Mouse (Mus musculus) cerebellum, postnatal 14 days (tissue): ENCODE results near the gene Mrgpra1.
"Not testable (repeated sequence)": the region's sequence is repeated elsewhere in the genome, so short reads cannot be mapped to it uniquely, and the experiment has no call there.

Source experiments
- DNase-seq, 2 experiments: peaks; one replicate each; pipeline ENCODE4 v3.0.0; 2021; ENCODE audit warnings: mixed read lengths in 2 of 2

Mrgpra1 gene

GRCm38 (mm10) chr7:47354140-47354539 lies at the start of gene Mrgpra1:
Gene Mrgpra1, minus strand, starts transcription at chr7:47354240.
- no peak for DNase-seq

DNA sequence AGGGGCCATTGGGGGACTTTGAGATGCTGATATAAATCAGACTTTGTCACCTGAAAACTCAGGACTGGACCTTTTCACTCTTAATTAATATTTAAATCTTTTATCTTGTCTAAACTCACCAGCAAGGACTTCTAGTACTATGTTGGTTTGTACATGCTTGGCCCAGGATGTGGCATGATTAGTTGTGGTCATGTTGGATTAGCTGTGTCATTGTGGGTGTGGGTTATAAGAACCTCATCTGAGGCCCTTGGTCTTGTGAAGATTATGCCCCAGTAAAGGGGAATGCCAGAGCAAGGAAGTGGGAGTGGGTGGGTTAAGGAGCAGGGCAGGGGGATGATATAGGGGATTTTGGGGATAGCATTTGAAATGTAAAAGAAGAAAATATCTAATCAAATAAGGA lies 47.1 kb upstream of the Mrgpra1 start:
- no peak for DNase-seq

GRCm38 (mm10) chr7:47348421-47348820 lies 5.6 kb downstream of the Mrgpra1 start:
- no peak for DNase-seq

- DNase-seq: no peak
These were observed 8.0 kb downstream of the Mrgpra1 start for GRCm38 (mm10) chr7:47345905-47346478.

DNA sequence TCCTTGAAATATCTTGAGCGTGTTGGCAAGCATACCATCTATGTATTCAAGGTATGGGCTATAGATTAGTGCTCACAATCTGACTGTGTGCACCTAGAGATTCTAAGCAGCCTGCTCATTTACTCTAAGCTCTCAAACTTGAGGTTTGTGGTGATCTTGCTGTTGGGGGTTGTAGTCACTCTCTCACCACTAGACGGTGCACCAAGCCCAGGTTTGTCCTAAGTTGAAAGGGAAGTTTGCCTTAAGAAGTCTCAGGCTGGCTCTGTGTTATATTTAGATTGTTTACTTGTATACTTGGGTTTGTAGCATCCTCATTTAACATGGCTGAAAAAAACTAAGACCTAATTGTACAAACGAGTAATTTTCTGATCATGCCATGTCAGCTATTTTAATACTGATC lies 12.2 kb downstream of the Mrgpra1 start:
- not testable (repeated sequence) for DNase-seq

DNA sequence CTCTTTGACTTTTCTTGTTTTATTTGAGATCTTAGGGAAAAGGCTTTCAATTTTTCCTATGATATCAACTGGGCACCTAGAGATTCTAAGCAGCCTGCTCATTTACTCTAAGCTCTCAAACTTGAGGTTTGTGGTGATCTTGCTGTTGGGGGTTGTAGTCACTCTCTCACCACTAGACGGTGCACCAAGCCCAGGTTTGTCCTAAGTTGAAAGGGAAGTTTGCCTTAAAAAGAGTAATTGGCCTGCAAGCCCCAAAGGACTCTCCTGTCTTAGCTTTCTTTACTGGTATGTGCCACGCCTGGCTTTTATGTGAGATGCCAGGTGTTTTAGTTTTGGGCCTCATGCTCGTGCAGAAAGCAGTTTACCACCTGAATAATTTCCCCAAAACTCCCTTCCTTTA lies 12.7 kb downstream of the Mrgpra1 start:
- not testable (repeated sequence) for DNase-seq

DNA sequence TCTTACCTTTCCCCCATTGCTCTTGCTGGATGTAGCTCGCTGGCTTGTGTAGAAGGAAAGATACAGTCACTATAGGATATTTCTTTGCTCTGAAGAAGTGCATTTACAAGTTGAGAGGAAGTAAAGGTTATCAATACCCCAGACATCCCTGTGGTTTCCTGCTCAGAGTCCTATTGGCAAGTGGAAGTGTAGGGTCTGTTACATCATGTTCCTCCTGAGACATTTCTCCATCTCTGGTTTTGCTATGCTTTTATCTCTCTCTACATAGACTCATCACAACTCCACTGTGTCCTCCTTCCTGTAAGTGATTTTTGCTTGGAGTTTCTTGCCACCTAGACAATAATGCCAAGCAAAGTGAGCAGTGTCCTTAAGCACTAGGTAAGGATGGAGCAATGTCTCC lies 35.7 kb downstream of the Mrgpra1 start:
- DNase-seq: no peak

- DNase-seq: no peak
These were observed 41.8 kb downstream of the Mrgpra1 start for GRCm38 (mm10) chr7:47312289-47312688.

GRCm38 (mm10) chr7:47309855-47310254 lies 44.2 kb downstream of the Mrgpra1 start:
- DNase-seq: no peak

DNA sequence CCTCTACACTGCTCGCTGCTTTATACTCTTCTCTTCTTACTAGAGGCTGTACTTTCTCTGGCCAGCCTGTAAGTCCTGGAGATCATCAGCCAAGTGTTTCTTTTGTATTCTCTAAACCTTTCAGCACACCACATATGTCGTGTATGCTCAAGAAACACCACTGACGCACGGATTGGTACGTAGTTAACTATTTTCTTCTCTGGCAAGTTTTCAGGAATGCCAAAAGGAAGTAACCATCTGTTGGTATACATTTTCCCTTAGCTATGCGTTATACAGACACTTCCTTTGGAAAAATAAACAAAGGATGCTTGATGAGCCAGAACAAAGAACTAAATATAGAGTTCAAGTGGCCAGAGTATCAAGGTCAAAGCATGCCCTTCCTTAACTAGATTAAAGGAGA lies 49.4 kb downstream of the Mrgpra1 start:
- not testable (repeated sequence) for DNase-seq

DNA sequence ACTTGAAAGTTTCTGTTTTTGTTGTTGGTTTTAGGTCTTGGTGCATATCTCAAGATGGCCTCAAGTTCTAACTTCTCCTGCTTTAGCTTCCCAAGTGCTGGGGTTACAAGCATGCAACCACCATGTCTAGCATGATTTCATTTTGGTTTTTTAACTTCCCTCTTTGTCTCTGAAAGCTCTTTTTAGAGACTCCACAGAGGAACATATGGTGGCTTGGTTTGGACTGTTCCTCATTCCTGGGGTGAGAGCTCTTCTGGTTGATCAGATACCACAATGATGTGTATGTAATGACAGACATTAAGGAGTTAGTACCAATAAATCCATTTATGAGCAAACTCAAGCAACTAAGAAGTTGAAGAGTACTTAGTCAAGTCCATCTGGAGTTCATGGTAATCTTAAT lies 54.4 kb downstream of the Mrgpra1 start:
- DNase-seq: not testable (repeated sequence)
